Mouse (Mus musculus): ENCODE measurements around the gene Vps51.

Vps51 gene

DNA sequence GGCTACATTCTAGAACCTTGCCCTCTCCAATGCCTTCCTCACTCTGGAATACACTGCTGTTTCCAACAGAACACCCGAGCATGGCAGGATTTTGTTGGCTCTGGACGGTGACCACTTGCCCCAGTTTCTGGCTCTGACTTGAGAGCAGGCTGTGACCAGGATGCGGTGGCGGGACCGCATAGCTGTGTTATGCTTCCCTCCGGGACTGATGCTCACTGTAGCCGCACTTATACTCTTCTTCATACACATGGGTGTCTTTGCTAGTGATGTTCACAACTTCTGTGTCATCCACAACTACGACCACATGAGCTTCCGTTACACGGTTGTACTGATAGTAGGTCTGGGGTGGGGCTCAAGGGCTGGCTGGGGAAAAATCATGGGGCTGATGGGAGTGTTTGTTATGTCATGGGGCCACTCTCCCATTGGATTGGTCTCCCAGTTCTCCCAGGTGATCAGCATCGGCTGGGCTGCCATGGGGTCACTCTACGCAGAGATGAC is 3.0 kb upstream of the Vps51 start, which contains the start of gene Tmem262:
Tmem262 (plus strand) TSS at position 51 of the 498 bp plus-strand sequence.
- DNase-seq, result no peak

DNA sequence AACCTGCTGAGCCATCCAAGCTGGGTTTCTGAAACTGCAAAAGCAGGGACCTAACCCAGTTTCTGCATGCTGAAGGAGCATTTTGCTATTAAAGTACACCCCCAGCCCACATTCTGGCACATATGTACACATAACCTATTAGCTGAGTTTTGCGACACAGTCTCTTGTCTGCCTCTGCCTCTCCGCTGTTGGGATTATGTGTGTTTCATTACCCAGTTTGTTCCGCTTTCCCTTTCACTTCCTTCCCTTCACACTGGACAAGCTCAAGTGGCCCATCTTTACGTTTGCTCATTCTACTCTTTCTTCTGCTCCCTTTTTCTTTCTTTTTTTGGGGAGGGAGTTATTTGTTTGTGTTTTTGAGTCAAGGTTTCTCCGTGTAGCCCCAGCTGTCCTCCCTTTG is 3.1 kb downstream of the Vps51 start:
- no peak for DNase-seq

DNA sequence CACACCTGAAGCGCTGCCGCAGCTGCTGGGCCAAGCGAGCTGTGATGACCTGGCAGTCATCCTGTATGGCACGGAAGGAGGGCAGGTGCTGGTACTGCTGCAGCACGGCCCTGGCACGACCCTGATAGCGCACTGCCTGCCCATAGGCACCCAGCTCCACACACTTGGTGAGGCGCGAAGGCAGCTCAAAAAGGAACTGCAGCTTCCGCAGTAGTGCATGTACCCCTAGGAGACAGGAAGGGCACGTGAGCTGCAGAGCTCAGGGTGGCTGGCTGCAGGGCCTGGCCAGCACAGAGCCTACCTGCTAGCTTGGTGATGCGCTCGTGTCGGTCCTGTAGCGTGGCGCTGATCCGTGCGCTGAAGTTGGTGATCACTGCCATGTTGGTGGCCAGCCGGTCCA is 5.8 kb downstream of the Vps51 start:
- no peak for DNase-seq

DNA sequence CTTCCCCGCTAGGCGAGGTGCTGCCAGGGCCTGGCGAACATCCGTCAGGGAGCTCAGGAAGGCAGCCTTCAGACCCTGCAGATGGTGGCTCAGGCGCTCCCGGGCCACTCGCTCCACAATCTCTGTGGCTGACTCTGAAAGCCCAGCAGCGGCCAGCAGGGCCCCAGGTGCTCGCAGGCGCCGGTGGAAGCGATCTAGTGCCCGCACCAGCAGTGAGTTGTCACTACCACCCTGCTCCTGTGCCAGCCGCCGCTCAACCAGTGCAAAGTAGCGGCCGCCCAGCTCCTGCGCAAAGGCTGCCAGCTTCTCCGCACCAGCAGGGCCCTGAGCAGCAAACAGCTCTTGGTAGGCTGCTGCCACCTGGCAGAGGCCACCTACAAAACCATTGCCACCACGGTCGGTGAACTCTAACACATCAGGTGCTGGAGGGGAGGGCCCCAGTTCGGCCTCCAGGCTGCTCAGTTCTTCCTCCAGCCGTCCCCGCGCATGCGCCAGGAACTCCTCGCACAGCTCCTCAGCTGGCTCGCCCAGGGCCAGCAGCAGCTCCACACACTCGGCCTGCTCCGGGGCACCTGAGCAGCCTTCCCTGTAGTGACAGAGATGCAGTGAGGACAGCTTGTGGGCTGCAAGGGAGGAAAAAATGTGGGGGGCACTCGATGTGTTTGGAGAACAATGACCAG is 6.3 kb downstream of the Vps51 start:
- DNase-seq, result no peak

DNA sequence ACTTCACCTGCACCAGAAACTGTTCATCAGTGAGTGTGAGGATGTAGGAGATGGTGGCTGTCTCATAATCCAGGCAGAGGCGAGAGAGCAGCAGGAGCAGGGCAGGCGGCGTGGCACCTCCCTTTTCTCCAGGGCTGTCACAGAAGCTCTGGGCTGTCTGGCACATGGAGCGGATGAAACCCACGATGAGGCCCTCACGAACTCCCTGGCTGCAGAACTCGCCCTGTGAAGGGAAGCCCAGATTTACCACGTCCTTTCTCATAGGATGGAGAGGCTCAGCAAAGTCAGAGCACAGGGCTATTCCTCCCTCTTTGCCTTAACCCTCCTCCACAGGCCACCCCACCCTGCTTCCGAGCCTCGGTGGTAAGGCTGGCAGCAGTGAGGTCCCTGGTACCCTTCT is 7.2 kb downstream of the Vps51 start:
- no peak for DNase-seq

DNA sequence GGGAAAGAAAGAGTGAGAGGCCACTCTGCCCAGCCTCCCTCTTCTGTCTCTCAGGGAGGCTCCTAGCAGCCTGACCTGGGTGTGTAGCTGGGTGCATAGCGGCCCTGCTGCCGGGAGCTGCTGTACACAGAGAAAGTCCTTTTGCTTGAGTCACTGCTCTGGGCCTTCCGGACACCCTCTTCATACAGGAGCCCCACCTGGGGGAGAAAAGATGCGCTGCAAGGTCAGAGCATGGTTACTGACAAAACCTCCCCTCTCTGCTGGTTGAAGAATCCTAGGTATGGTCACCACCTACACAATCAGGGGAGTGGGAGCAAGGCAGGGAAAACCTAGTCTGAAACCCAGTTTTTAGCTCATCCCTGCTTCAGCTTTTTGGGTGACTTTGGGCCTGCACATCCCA is 8.1 kb downstream of the Vps51 start:
- no peak for DNase-seq

DNA sequence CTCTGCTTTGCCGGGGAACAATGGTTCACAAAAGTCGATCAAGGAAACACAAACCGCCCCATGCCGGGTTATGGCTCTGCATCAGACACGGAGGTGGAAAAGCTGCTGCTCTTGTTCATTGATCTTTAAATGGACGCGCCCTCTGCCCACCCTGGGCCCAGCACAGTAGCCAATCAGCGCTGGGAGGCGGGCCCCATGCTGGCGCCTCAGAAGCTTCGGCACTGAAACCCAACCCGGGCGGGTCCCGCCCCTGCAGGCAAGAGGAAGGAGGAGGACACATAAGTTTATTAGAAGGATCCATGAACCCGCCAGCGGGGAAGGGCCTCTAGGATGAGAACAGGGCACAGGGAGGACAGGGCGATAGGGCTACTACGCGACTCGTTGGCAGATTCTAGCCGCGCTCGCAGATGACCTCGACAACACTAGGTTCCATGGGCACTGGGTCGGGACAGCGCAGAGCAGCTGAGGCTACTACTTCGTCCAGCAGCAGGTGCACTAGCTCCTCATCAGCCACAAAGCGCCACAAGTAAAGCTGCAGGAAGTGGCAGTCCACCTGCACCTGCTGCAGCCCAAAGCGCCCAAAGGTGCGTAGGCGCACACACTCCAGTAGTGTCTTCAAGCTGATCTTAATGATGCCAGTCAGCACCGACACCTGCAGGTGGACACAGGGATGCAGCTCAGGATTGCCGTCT is 9.2 kb downstream of the Vps51 start, which contains the start of gene Tm7sf2:
Tm7sf2 (minus strand) TSS at position 650 of the 692 bp plus-strand sequence.
- DNase-seq, result peak; percentile 82 to 84

DNA sequence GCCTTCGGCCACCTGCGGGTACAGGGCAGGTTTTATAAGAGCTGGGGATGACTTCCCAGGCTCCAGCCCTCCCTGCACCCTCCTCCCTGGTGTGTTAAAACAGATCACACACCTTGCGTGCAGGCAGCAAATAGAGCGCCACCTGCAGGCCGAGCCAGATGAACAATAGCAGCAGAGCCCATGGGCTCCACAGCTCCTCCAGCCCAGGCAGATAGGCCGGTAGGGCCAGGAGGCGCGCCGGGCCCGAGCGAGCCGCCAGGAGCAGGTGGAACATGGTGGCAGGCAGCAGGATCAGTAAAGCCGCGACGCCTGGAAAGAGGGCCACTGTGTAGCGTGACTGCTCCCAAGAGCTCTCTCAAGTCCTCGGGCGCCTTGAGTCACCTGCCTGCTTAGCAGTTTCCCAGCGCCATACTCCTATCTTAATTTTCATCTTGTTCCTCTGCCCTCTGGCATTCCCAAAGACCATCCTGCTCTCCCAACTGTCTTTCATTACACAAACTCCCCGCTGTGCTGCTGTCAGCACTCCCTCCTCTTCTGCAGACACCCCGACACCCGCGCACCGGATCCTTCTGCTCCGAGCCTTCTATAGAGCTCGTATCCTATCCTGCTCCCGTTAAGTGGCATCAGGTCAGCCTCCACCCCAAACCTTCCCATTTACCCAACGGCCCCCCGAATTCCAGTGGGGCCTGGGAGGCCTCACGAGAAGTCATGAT is 9.9 kb downstream of the Vps51 start:
- peak; percentile 64 to 76 for DNase-seq

DNA sequence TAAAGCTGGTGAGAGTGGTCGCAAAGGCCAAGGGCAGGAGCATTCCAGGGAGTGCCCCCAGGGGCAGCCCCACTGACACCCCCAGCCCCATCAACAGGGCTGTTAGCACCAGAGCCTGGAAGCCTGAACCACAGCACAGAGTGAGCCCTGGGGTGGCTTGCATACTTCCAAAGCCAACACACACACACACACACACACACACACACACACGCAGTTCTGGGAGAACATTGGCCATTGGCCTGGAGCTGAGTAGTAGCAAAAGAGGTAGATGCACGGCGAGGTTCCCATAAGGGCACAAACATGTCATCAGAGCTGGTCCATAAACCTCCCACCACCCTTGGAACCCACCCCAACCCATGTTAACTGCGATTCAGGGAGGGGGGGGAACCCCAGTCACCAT is 10.5 kb downstream of the Vps51 start:
- no peak for DNase-seq

DNA sequence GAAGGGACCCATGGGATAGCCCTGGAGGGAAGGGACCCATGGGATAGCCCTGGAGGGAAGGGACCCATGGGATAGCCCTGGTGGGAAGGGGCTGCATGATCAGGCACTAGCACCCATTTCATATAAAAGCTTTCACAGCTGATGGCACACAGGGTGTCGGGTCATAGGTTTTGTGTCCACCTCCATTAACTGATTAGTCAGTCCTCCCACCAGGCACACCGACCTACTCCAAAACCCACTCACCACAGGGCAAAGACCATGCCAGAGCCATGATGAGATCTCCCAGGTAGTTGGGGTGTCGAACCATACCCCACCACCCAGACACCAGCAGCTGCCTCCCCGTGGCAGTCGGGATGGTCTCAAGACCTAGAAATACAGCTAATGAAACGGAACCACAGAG is 13.9 kb downstream of the Vps51 start:
- DNase-seq, result no peak

DNA sequence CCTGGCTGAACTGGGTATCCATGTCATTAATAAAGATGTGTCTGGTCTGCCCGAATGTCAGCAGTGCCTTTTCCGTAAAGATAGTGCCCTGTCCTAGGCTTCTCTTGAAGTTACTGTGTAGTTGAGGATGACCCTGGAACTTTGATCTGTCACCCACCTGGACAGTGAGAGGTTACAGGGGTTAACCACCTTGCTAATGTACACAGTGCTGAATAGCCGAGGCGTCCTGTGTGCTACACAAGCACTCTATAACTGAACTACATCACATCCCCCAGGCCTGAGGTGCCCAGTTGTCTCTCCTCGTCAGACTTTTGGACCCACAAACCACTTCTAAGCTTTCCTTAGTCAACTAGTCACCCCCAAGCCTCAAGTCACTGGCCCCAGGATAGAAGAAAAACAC is 14.6 kb downstream of the Vps51 start:
- DNase-seq, result no peak

DNA sequence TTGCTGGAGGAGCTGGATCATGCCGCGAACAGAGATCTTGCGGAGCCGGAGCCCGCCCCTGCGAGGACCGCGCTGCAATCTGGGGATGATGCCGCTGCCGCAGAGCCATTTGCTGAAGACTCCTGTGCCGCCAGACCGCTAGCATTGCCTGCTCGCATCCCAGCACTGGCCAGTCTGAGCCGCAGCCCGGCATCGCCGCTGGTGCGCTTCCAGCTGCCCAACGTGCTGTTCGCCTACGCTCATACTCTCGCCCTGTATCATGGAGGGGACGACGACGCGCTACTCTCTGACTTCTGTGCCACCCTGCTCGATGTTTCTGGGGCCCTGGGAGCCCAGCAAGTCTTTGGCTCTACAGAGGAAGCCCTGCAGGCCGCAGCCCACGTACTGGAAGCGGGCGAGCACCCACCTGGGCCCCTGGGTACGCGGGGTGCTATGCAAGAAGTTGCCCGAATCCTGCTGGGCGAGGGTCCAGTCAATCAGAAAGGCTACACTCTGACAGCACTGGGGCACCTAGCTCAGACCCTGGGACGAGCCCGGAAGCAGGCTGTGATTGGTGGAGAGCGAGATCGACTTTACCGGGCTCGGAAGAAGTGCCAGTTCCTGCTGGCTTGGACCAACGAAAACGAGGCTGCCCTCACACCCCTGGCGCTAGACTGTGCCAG is 15.3 kb downstream of the Vps51 start:
- peak; percentile 65 to 71 for DNase-seq

DNA sequence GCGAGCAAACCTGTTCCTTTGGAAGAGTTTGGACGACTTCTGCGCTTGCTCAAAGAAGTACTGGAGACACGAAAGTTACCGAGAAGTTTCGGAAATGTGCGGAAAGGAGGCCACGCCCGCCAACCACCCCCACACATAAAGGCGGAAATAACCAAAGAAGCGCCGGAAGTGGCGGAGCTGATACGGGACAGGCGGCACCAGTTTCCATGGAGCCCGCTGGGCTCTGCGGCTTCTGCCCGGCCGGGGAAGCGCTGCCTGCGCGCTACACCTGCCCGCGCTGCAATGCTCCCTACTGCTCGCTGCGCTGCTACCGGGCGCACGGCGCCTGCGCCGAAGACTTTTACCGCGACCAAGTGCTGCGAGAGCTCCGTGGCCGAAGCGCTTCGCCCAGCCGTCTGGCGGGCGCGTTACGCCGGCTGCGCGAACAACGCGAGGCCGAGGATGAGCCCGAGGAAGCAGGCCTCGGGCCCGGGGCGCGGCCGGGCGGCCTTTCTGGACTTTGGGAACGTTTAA is 16.0 kb downstream of the Vps51 start, which contains the start of gene Znhit2:
Znhit2 (plus strand) TSS at position 172 of the 513 bp plus-strand sequence.
- DNase-seq, result peak; percentile 92 to 94

DNA sequence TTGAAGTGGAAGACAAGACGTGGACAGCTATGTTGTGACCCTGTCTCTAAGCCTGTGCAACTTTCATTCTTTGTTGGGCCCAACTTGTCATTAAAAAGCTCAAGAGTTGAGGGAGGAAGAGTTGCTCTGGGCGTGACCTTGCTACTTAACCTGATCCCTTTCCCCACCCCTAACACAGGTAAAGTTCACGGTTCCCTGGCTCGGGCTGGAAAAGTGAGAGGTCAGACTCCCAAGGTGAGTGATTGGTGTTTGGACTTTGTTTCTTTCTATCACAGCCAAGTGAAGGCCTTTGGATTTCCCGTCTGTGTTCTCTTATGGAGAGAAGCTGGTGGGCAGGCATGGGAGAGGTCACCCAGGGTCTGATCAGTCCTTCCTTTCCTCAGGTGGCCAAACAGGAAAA is 18.1 kb downstream of the Vps51 start:
- no peak for DNase-seq

DNA sequence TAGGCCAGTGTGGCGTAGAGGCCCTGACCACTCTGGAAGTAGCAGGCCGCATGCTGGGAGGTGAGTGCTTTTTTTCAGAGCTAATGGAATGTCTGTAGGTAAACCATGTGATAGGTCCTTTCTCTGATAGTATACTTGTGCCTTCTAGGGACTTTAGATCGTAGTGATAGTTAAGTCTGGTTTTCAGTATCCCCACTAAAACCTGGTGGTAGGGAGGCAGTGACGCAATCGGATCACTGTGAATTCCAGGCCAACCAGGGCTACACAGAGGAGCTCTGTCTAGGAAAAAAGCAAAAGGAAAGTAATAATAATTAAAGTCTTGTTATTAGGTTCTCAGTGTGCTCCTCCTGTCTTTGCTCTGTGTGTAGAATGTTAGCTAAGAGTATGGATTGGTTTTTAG is 18.5 kb downstream of the Vps51 start:
- DNase-seq, result no peak

DNA sequence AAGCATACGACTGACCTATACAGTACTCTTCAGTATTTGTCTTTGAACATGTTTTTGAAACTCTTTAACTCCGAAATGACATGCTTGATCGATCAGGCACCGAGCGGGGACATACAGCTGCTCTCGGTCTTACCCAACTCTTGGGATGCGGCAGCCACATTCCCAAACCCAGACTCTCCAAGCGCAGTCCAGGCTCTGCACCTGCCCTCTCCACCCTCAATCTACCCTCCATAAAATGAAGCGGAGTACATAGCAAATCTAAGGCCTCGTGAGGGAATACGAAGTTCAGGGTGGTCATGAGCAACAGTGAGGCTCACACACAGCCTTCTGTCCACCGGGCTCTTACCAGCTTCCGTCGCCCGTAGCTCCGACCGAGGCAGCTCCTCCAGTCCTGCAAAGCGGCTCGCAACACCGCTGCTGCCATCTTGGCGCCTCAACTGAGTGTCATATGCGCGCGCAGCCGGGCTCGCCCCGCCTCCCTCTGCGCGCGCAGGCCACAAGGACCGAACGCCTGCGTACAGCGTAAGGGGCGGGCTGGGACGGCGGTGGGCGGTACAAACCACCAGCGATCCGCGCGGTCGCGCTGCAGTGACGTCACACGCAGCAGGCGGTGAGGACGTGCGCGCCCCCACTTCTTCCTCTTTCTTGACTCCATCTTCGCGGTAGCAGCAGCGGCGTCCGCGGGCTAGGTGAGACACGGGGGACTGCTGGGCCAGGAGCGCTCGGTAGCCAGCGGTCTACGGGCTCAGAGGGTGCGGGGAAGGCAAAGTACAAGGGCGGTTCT is 19.5 kb downstream of the Vps51 start, which contains the start of the genes Mrpl49 and Fau:
Mrpl49 (minus strand) TSS at position 473 of the 784 bp plus-strand sequence.
Fau (plus strand) TSS at position 532 of the 784 bp plus-strand sequence.
- peak; percentile 98 for DNase-seq

DNA sequence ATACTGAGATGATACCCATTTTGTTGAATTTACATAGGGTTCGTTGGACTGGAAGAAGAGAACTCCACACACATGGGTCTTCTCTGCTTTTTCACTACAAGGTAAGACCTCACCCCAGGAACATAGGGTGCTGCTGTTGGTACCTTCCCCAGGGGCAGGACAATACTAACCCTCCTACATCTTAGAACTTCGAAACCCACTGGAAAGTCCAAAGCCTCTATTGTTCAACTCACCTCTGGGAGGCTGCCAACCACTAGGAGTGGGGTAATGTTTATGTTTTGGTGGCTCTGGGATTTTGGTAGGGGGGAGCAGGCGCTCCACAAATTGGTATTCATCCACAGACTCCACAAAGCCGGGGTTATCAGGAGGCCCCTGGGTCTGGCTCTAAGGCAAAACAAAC is 20.3 kb downstream of the Vps51 start:
- no peak for DNase-seq

DNA sequence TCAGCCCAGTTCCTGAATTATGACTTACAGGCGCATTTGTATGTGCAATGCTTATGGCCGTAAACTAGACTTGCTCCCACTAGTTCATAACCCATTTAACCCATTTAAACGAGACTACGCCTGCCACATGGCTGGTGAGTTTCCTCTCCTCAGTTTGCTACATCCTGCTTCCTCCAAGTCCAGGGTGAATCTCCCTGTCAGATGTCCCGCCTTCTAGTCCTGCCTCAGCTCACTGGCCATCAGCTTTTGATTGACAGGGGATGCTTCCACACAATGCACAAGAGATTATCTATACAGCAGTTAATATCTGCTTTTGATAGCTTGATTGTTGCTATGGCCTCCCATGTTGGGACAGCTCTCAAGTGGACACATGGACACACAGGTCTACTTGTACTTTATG is 22.7 kb downstream of the Vps51 start:
- DNase-seq, result no peak

DNA sequence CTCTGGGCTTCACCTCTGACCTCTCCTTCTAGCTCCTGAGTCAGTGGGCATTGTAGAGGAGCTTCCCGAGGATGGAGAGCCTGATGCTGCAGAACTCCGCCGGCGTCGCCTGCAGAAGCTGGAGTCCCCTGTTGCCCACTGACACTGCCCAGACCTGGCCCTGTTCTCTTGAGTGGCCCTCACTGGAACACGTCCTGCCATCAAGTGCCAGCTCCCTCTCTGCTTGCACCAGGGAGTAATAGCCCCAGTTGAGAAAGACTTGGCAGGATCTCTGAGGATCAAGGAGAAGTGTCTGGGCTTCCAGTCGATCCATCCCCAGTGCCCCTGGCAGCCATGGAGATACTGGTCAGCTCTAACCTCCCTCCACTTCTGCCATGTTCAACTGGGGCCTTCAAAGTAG is 24.5 kb downstream of the Vps51 start:
- DNase-seq, result no peak

DNA sequence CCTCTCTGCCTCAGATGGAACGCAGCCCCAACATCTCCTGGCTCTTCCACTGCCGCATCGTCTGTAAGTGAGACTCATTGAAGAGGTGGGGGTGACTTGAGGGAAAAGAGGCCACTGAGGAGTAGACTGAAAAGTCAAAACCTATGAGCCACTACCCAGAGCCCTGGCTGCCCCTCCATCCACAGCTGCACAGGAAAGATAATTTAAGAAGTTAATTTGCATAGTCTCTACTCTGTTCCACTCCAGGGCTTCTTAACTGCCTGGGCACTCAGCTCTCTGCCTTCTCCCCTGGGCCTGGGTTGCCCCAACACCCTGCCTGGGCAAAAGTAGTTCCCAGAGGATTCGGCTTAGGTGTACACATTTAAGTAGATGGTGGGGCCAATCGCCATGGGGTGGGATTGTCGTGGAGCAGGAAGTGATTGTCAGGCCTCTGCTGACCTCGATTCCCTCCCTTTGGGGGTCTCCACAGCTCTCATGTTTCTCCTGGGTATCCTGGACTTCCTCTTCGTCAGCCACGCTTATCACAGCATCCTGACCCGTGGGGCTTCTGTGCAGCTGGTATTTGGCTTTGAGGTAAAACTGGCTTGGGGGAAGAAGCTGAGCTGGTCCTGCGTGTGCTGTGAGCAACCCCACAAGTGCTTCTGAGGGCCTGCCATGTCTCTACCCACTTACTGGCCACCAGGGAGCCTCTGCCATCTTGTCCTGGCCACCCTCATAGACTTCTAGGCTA is 28.2 kb downstream of the Vps51 start:
- no peak for DNase-seq

DNA sequence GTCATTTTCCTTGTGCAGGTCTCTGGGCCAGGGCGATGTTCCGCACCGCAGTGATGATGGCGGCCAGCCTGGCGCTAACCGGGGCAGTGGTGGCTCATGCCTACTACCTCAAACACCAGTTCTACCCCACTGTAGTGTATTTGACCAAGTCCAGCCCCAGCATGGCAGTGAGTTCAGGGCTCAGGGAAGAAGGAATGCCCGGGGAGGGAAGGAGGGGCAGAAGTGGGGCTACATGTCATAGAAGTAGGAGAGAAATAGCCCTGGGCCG is 29.2 kb downstream of the Vps51 start:
- no peak for DNase-seq

All from thymus, adult 18-20 months (tissue).